Mouse (Mus musculus) kidney, adult 2 months (tissue): ENCODE data around the gene Olfr311.

ENCODE experiments used
- CTCF ChIP-seq: fragments of 200-500 bp; conservative IDR thresholded peaks from 2 replicates; pipeline ENCODE4 v1.5.1; 2011; ENCODE audit warnings: low read depth, mild to moderate bottlenecking, control low read depth, low read length, moderate library complexity, mixed read lengths; ENCODE audit not compliant: insufficient read depth, insufficient read length
- POLR2A ChIP-seq: fragments of 200-500 bp; IDR thresholded peaks from one replicate; pipeline ENCODE4 v1.6.1; 2011; ENCODE audit warnings: low read depth, low read length, control low read depth

GRCm38 (mm10) chr11:58847636-58848035, 8.6 kb downstream of the Olfr311 start:
- no peak for TF ChIP-seq CTCF
- TF ChIP-seq POLR2A = no peak
